Mouse (Mus musculus) layer of hippocampus, postnatal 25 days (tissue): ENCODE data around the gene Gfra4. TPM values are rescaled to one million over a fixed set of nuclear protein-coding genes. Genes with fewer than 3 reads are reported as not detected.
A peak's percentile ranks its signal among the peaks of the same experiment; 100 is the strongest.

Source experiments
- DNase-seq, 2 experiments: peaks; one replicate each; pipeline ENCODE4 v3.0.0; 2022; ENCODE audit warnings: mixed read lengths in 2 of 2, low spot score in 1 of 2; ENCODE audit errors: extremely low spot score in 1 of 2
- total RNA-seq, 2 experiments: library from RNA; stranded (reverse); gene quantifications; 2 replicates each; pipeline ENCODE4 v1.2.3; 2021

The Gfra4 gene
- total RNA-seq = 10 to 100 TPM; 64.8 to 70.0 TPM

DNA sequence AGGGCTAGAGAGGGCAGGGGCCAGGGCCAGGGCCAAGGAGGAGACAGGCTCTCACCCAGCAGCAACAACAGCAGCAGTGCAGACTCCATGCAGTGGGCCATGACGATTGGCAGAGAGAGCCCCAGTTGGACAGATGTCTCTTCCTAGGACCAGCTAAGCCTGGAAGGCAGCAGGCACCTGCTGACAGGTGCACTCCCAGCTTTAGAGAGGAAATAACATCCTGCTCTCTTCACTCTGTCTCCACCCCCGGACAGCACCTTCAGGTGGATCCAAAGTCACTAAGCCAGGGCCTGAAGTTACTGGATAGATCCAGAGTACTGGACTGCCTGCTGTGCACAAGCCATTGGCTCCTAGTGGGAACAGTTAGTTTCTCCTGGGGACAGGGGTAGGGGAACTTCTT is at the start of gene Gfra4:
TSS of gene Gfra4 (minus strand) at position 101 of the 400 bp plus-strand sequence.
- no peak for DNase-seq

DNA sequence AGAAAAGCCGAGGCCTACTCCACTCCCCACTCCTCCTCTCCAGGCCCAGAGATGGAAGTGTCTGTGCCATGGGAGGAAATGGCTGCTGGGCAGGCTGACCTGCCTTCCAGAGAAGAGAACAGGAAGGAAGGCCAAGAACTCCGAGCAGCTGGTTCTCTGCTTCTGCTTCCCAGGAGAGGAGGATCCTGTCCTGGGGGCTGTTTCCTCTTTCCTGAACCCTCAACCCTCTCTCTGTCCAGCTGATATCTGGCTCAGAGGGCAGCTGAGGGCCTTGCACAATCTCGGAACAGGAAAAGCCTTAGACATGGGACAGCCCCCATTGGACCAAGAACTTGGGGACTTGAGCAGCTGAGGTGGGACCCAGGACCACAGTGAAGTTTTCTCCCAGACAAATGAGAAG is 48.0 kb upstream of the Gfra4 start:
- no peak for DNase-seq

DNA sequence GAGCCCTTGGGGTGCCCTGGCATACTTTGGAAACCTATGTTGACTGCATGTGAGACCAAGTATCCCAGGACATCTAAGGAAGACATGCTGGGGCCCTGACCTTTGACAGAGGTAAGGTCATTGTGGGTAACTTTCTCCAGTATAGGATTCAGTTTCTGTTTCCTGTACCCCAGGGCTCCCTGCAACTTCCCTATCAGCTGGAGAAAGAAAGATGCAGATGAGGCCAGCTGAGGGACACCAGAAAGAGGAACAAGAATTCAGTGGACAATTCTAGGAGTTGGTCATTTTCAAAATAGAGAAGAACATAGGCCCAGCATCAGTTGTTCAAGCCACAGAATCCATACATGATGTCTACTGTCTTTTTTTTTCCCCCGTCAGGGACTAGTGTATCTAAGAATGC is 46.7 kb upstream of the Gfra4 start:
- no peak for DNase-seq

- no peak for DNase-seq
Observed at GRCm38 (mm10) chr2:131088581-131088980, 45.7 kb upstream of the Gfra4 start.

GRCm38 (mm10) chr2:131086667-131087390 is 43.9 kb upstream of the Gfra4 start, which contains the start of gene Siglec1:
TSS of gene Siglec1 (minus strand) at chr2:131086765.
- DNase-seq = no peak

GRCm38 (mm10) chr2:131084206-131084605 is 41.3 kb upstream of the Gfra4 start:
- DNase-seq = no peak

DNA sequence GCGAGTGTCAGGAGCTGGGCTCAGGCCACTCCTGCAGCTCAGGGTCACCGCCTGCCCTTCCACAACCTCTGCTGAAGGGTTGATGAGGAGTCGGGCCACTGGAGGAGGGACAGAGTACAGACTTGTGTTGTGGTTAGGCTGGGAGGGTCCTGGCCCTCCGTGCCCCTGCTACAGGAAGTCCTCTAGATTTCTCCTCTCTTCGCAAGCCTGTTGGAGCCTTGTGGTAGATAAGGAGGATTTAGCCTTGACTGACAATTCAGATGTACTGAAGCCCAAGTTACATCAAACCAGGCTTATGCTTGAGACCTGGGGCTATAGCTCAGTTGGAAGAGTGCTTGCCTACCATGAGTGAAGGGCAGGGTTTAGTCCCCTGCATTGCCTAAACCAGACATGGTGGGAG is 37.6 kb upstream of the Gfra4 start:
- no peak for DNase-seq

- DNase-seq = no peak
Observed at GRCm38 (mm10) chr2:131072536-131072935, 29.6 kb upstream of the Gfra4 start.

GRCm38 (mm10) chr2:131067481-131067880 is 24.6 kb upstream of the Gfra4 start:
- no peak for DNase-seq

GRCm38 (mm10) chr2:131066342-131066741 is 23.5 kb upstream of the Gfra4 start:
- no peak for DNase-seq

- DNase-seq = no peak
Observed at GRCm38 (mm10) chr2:131063404-131063864, 20.5 kb upstream of the Gfra4 start, which contains the start of gene Adam33. TSS of gene Adam33 (minus strand) at chr2:131063814.

- no peak for DNase-seq
Observed at GRCm38 (mm10) chr2:131061607-131062006, 18.7 kb upstream of the Gfra4 start.

DNA sequence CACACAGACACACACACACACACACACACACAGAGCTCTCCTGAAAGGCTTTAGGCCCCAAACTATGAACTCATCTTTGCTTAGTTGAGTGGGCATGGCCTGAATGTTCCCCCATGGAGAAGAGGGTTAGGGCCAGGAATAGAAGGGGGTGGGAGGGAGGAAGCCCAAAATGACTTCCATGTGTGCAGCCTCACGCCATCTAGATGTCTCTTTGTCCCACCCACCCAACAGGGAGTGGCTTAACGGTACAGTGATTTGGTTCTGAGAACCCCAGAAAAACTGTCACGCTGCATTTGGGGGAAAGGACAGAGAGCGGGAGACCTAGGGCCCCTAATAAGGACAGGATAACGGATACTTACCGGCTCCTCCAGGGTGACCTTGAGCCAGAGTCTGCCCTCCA is 17.9 kb upstream of the Gfra4 start:
- DNase-seq = no peak

DNA sequence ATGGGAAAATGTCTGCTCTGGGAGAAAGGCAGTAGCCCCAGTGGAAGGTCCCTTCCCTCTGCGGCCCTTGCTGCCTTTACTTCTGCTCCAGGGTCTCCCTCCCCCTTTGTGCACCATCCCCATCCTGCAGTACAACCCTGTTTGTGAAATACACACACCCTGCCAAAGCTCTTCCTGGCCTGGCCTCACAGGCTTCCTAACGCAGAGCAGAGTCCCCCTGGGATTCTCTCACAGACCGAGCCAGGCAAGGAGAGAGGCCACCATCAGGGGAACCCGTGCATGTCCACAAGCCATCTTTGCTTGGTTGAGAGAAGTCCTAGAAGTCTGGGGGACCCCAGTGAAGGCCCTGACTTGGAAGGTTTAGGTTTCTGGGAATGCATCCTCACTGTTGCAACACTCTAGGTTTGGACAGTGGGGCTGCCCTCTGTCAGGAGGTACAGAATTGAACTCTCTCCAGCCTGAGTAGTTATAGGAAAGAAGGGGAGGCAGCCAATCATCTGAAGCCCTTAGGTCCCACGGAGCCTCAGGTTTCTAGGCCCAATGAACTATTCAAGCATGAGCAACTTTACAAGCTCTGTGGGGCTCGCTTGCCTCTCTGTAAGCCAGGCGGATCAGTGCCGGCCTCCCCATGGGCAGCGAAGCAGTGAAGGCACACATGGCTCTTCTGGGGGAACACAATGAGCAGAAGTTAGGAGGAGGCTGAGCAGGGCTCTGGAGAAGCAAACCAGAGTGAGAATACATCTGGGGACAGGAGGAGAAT is 17.1 kb upstream of the Gfra4 start:
- no peak for DNase-seq

DNA sequence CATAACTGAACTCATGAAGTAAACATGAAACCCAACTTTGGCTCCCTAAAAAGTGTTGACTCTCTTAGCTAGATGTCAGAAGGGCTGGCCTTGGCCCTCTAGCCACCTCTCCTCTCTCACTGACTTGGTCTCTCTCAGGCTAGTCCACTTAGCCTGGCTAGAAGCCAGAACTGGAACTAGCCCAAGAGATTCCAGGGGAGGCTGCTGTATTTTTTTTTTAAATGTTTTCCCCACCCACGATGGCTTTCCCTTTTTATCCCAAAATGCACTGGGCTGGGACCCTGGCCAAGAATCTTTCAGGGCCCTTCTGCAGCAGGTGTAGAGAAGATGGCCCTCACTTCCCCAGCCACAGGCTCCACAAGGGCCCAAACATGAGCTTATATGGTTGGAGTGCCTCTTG is 16.5 kb upstream of the Gfra4 start:
- no peak for DNase-seq

DNA sequence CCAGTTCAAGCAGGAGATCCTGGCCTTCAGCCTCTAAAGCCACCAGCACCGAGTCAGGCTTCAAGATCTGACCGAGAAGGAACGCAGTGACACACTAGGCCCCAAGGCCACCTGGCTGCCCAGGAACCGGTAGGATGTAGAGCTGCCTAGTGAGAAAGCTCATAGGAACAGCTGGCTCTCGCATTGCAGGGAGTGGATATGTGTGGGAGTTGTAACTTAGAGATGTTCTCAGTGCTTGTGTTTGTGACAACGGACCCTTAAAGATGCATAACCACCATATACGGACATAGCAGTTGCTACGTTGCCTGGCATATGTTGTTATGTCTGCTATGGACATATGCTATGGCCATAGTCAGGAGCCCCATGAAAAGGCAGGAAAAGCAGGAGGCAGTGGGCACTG is 15.8 kb upstream of the Gfra4 start:
- DNase-seq = no peak

GRCm38 (mm10) chr2:131056191-131056590 is 13.3 kb upstream of the Gfra4 start:
- DNase-seq = no peak

DNA sequence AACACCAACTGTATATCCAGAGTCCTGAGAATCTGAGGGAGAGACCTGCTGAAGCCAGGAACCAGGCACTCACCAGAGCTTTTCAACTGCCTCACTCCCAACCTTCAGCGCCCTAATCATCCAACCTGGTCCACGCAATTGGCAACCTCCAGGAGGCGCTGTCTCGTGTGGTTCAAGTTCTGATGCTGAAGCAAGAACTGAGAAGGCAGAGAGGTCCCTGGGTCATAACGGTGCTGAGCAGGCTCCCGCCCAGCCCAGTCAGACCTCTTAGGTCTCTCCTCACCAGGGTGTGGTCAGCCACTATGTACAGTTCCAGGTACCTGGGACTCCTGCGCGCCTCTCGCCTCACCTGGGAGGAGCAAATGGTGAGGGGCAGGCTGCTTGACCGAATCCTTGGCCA is 12.7 kb upstream of the Gfra4 start:
- peak in 1 of 2 experiments; percentile 39 for DNase-seq

DNA sequence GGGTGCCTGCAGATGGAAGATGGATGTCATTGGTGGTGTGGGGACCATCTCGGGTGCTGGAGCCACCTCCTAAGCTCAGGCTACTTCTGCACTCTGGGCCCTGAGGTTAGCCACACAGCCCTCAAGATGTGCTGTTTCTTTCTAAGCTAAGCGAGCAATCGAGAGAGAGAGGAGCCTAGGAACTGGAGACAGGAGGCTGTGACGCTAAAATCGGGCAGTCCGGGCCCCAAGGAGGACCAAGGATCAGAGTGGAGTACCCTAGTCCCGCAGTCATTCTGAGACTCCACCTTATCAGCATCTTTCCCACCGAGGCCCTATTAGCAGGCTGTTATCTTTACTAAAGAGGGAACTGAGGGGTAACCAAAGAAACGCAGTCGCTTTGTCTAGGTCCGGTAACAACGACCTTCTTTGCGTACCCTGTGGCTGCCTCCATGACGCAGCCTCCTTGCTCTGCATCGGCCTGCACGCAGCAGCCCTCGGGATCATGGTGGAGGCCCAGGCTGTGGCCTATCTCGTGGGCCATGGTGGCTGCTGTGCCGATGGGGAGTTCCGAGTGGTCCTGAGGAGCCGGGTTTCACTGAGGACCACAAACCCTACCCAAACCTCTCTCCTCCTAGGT is 11.9 kb upstream of the Gfra4 start:
- no peak for DNase-seq

DNA sequence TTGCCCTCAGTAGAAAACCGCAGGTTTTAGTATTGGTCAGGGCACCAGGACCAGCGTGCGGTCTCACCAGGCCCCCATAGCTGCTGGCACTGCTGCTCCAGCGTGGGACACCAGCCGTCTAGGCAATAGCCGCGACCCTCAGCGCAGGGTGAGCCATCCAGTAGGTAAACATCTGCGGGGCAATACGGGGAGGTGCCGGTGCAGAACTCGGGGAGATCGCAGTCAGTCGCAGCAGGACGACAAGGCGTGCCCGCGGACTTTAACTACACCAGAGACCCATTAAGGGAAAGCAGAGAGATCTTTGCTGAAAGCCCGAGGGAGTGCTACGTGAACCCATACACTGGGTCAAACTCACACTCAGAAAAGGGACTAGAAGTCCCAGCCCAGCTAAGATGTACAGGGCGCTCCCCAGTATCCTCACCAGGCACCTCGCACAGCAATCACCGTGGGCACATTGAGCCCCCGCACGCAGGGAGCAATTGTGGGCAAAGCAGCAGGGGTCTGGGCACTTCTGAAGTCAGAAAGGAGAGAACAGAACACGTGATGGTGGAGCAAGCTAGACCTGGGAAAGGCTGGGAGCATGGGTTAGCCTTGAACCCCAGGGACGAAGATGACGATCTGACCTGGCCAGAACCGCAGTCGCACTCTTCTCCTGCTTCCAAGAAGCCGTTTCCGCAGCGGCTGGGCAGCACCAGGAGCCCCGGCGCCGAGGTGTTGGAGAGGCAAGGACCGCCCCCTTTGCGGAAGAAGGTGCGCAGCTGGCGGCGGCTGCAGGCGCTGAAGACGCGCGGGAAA is 11.2 kb upstream of the Gfra4 start:
- DNase-seq = no peak
